In genomic region chr10:127488856-127489255, GRCm38 (mm10) we compare ENCODE assay signal across 30 mouse cellular contexts. TPM values are rescaled to one million over a fixed set of nuclear protein-coding genes. Genes with fewer than 3 reads are reported as not detected.
A peak's percentile ranks its signal among the peaks of the same experiment; 100 is the strongest.
DNase-seq lines count a peak whose midpoint lies in the region; ATAC-seq and TF ChIP-seq lines count a peak whose summit lies in the region.
"Had no signal": no experiment of that assay in that cellular context is flagged by ENCODE, and none has a peak within 500 bp of the region (broad histone marks: within the 10 kb centered on the region; RNA-seq: fewer than 3 reads in every experiment).

No protein-coding gene starts in this region.

- no peak overlapping the region for H3K4me2 ChIP-seq in hindbrain, embryonic 13.5 days
- no peak overlapping the region for H3K4me2 ChIP-seq in hindbrain, postnatal 0 days (ENCODE audit: low read depth, low read length)
- no peak overlapping the region for H3K4me2 ChIP-seq in kidney, embryonic 16.5 days (replicated peaks; ENCODE audit: low read depth, low read length)
- no peak overlapping the region for H3K4me2 ChIP-seq in neural tube, embryonic 15.5 days
- H3K4me2 ChIP-seq: embryonic facial prominence, embryonic 13.5 days; heart, embryonic 12.5 days; heart, embryonic 15.5 days; intestine, embryonic 15.5 days had no signal

- TF ChIP-seq CTCF in hindbrain, postnatal 0 days (IDR thresholded peaks at IDR 0.05; ENCODE audit: low read depth) = no peak

- H3K9ac ChIP-seq in hindbrain, embryonic 13.5 days = no peak overlapping the region
- H3K9ac ChIP-seq in hindbrain, postnatal 0 days (replicated peaks; ENCODE audit: low read length) = no peak overlapping the region
- H3K9ac ChIP-seq in kidney, embryonic 16.5 days (replicated peaks; ENCODE audit: low read length) = 0 out of 2 replicates have a peak overlapping the region, but pooled peaks have one; percentile 11
- H3K9ac ChIP-seq in neural tube, embryonic 15.5 days (replicated peaks) = 0 out of 2 replicates have a peak overlapping the region, but pooled peaks have one; percentile 7
- H3K9ac ChIP-seq: embryonic facial prominence, embryonic 13.5 days; forebrain, postnatal 0 days; heart, embryonic 12.5 days; heart, embryonic 15.5 days; intestine, embryonic 15.5 days had no signal

- peak overlapping the region; percentile 81; the same call in 1 of the 2 replicates for H3K27ac ChIP-seq in hindbrain, embryonic 13.5 days
- H3K27ac ChIP-seq in hindbrain, postnatal 0 days = no peak overlapping the region
- no peak overlapping the region for H3K27ac ChIP-seq in kidney, embryonic 16.5 days (ENCODE audit: low read length)
- no peak overlapping the region; the same call in 1 of the 2 replicates for H3K27ac ChIP-seq in neural tube, embryonic 15.5 days (replicated peaks)
- H3K27ac ChIP-seq: embryonic facial prominence, embryonic 10.5 days; embryonic facial prominence, embryonic 13.5 days; heart, embryonic 15.5 days; intestine, embryonic 15.5 days had no signal

- ATAC-seq in hindbrain, embryonic 13.5 days (ENCODE audit: low FRiP score) = no peak
- no peak for ATAC-seq in hindbrain, postnatal 0 days
- ATAC-seq in kidney, embryonic 16.5 days (ENCODE audit: low FRiP score, low TSS enrichment) = no peak
- ATAC-seq in neural tube, embryonic 15.5 days (ENCODE audit: low FRiP score) = no peak
- no peak for ATAC-seq in erythroblast, adult 5-6 weeks (replicated peaks; ENCODE audit: low FRiP score, poor library complexity, severe bottlenecking)
- ATAC-seq: CD4-positive, CD25-positive, alpha-beta regulatory T cell, adult 4 months; forebrain, embryonic 14.5 days; forebrain, postnatal 0 days; intestine, embryonic 15.5 days had no signal

- H3K9me3 ChIP-seq in hindbrain, embryonic 13.5 days = no peaks in the 10 kb centered on the region
- no peaks in the 10 kb centered on the region for H3K9me3 ChIP-seq in hindbrain, postnatal 0 days (ENCODE audit: low read length)
- H3K9me3 ChIP-seq in kidney, embryonic 16.5 days (ENCODE audit: low read length) = no peaks in the 10 kb centered on the region
- H3K9me3 ChIP-seq in neural tube, embryonic 15.5 days (replicated peaks) = no peaks in the 10 kb centered on the region
- H3K9me3 ChIP-seq: embryonic facial prominence, embryonic 10.5 days; embryonic facial prominence, embryonic 13.5 days; heart, embryonic 12.5 days; heart, embryonic 15.5 days; intestine, embryonic 15.5 days had no signal

- peaks cover 71% of the 10 kb centered on the region for H3K36me3 ChIP-seq in hindbrain, embryonic 13.5 days
- H3K36me3 ChIP-seq in hindbrain, postnatal 0 days (ENCODE audit: insufficient read depth, low read length) = peaks cover 35% of the 10 kb centered on the region
- peaks cover 56% of the 10 kb centered on the region for H3K36me3 ChIP-seq in kidney, embryonic 16.5 days (ENCODE audit: insufficient read depth, low read length)
- peaks cover 66% of the 10 kb centered on the region for H3K36me3 ChIP-seq in neural tube, embryonic 15.5 days

- WGBS in hindbrain, embryonic 13.5 days = 87% methylated on average over 7 of the region's 7 CpGs
- 72% methylated on average over 7 of the region's 7 CpGs for WGBS in hindbrain, postnatal 0 days
- WGBS in kidney, embryonic 16.5 days = 77% methylated on average over 7 of the region's 7 CpGs
- 75% methylated on average over 7 of the region's 7 CpGs for WGBS in neural tube, embryonic 15.5 days

- no peaks in the 10 kb centered on the region for H3K27me3 ChIP-seq in hindbrain, embryonic 13.5 days
- H3K27me3 ChIP-seq in hindbrain, postnatal 0 days (ENCODE audit: insufficient read depth, low read length) = no peaks in the 10 kb centered on the region
- no peaks in the 10 kb centered on the region for H3K27me3 ChIP-seq in kidney, embryonic 16.5 days (ENCODE audit: insufficient read depth, low read length)
- H3K27me3 ChIP-seq in neural tube, embryonic 15.5 days (replicated peaks) = no peaks in the 10 kb centered on the region
- H3K27me3 ChIP-seq: embryonic facial prominence, embryonic 13.5 days; heart, embryonic 12.5 days; heart, embryonic 15.5 days; intestine, embryonic 15.5 days had no signal

- no peak overlapping the region for H3K4me3 ChIP-seq in hindbrain, embryonic 13.5 days
- no peak overlapping the region for H3K4me3 ChIP-seq in hindbrain, postnatal 0 days (ENCODE audit: low read length)
- H3K4me3 ChIP-seq in kidney, embryonic 16.5 days (ENCODE audit: low read length) = no peak overlapping the region
- H3K4me3 ChIP-seq in neural tube, embryonic 15.5 days (replicated peaks) = no peak overlapping the region
- H3K4me3 ChIP-seq: embryonic facial prominence, embryonic 10.5 days; embryonic facial prominence, embryonic 13.5 days; heart, embryonic 12.5 days; heart, embryonic 15.5 days; intestine, embryonic 15.5 days had no signal

- peaks cover 43% of the 10 kb centered on the region for H3K4me1 ChIP-seq in hindbrain, embryonic 13.5 days (replicated peaks)
- 0 out of 2 replicates have a peak, but pooled peaks cover 3% of the 10 kb centered on the region for H3K4me1 ChIP-seq in hindbrain, postnatal 0 days (ENCODE audit: insufficient read depth, low read length)
- 0 out of 2 replicates have a peak, but pooled peaks cover 3% of the 10 kb centered on the region for H3K4me1 ChIP-seq in kidney, embryonic 16.5 days (ENCODE audit: insufficient read depth, low read length)
- peaks cover 33% of the 10 kb centered on the region for H3K4me1 ChIP-seq in neural tube, embryonic 15.5 days
- H3K4me1 ChIP-seq: heart, embryonic 12.5 days; heart, embryonic 15.5 days; intestine, embryonic 15.5 days had no signal

- no peak for DNase-seq in hindbrain, postnatal 0 days (ENCODE audit: low spot score)
- DNase-seq in kidney, adult 8-10 months = no peak
- DNase-seq in fat pad, adult 2 months (ENCODE audit: extremely low read depth, low read depth, low spot score) = peak; percentile 91
- DNase-seq: adrenal gland, adult 8-10 months; adrenal gland, postnatal 25 days; cerebellum, adult 11-12 months; cerebellum, adult 8-10 months; cerebellum, postnatal 10 days; cerebellum, postnatal 36 days; embryo, embryonic 11 days; forebrain, postnatal 0 days; gastrocnemius, postnatal 36 days; heart, adult 11 months; heart, postnatal 14 days; heart, postnatal 4 days; kidney, adult 11 months; kidney, adult 9 months had no signal

RNA-seq across cellular contexts. Expression of gene Stac3, which starts 12.6 kb away (rescaled TPM):
- 2.5 TPM in 2 replicates for polyA plus RNA-seq in hindbrain, embryonic 13.5 days (2015; fragmentation: Nextera tagmentation; extraction: Ambion mirVana)
- total RNA-seq in hindbrain, postnatal 0 days (2014; rRNA removed) = 0.68 and 3.7 TPM in 2 replicates
- polyA plus RNA-seq in hindbrain, postnatal 0 days (2015; fragmentation: Nextera tagmentation; extraction: Ambion mirVana) = 1.4 and 1.7 TPM in 2 replicates
- 0.85 and 1.9 TPM in 2 replicates for polyA plus RNA-seq in kidney, embryonic 16.5 days (2015; fragmentation: Nextera tagmentation; extraction: Ambion mirVana)
- polyA plus RNA-seq in neural tube, embryonic 15.5 days (2015; fragmentation: Nextera tagmentation; extraction: Ambion mirVana) = 1.9 and 2.9 TPM in 2 replicates
- not detected in 2 replicates for total RNA-seq in erythroblast, adult 5-6 weeks (2015; ENCODE audit: low replicate concordance)
- total RNA-seq in erythroblast, adult 5-6 weeks (2017; ENCODE audit: low replicate concordance) = not detected in 2 replicates
- total RNA-seq: MEL had no signal
- polyA plus RNA-seq: forebrain, embryonic 11.5 days had no signal

RNA-seq across cellular contexts. Expression of gene Ndufa4l2, which starts 25.9 kb away (rescaled TPM):
- 13.4 and 15.5 TPM in 2 replicates for polyA plus RNA-seq in hindbrain, embryonic 13.5 days (2015; fragmentation: Nextera tagmentation; extraction: Ambion mirVana)
- total RNA-seq in hindbrain, postnatal 0 days (2014; rRNA removed) = 11.0 and 21.9 TPM in 2 replicates
- 16.7 and 17.4 TPM in 2 replicates for polyA plus RNA-seq in hindbrain, postnatal 0 days (2015; fragmentation: Nextera tagmentation; extraction: Ambion mirVana)
- polyA plus RNA-seq in kidney, embryonic 16.5 days (2015; fragmentation: Nextera tagmentation; extraction: Ambion mirVana) = 74.4 and 77.3 TPM in 2 replicates
- polyA plus RNA-seq in neural tube, embryonic 15.5 days (2015; fragmentation: Nextera tagmentation; extraction: Ambion mirVana) = 17.8 and 22.5 TPM in 2 replicates
- not detected in 2 replicates for total RNA-seq in erythroblast, adult 5-6 weeks (2015; ENCODE audit: low replicate concordance)
- total RNA-seq in erythroblast, adult 5-6 weeks (2017; ENCODE audit: low replicate concordance) = not detected in 2 replicates
- polyA plus RNA-seq: CD4-positive, CD25-positive, alpha-beta regulatory T cell, adult 4 months had no signal

RNA-seq across cellular contexts. Expression of gene Shmt2, which starts 33.4 kb away (rescaled TPM):
- polyA plus RNA-seq in hindbrain, embryonic 13.5 days (2015; fragmentation: Nextera tagmentation; extraction: Ambion mirVana) = 52.7 and 57.5 TPM in 2 replicates
- 66.1 and 91.1 TPM in 2 replicates for total RNA-seq in hindbrain, postnatal 0 days (2014; rRNA removed)
- polyA plus RNA-seq in hindbrain, postnatal 0 days (2015; fragmentation: Nextera tagmentation; extraction: Ambion mirVana) = 49.7 and 49.9 TPM in 2 replicates
- 119 and 123 TPM in 2 replicates for polyA plus RNA-seq in kidney, embryonic 16.5 days (2015; fragmentation: Nextera tagmentation; extraction: Ambion mirVana)
- 50.4 and 69.9 TPM in 2 replicates for polyA plus RNA-seq in neural tube, embryonic 15.5 days (2015; fragmentation: Nextera tagmentation; extraction: Ambion mirVana)
- total RNA-seq in erythroblast, adult 5-6 weeks (2015; ENCODE audit: low replicate concordance) = 17.9 and 19.9 TPM in 2 replicates
- 12.3 and 18.3 TPM in 2 replicates for total RNA-seq in erythroblast, adult 5-6 weeks (2017; ENCODE audit: low replicate concordance)

RNA-seq across cellular contexts. Expression of gene Nxph4, which starts 45.5 kb away (rescaled TPM):
- 139 and 176 TPM in 2 replicates for polyA plus RNA-seq in hindbrain, embryonic 13.5 days (2015; fragmentation: Nextera tagmentation; extraction: Ambion mirVana)
- total RNA-seq in hindbrain, postnatal 0 days (2014; rRNA removed) = 26.0 and 33.5 TPM in 2 replicates
- 134 and 146 TPM in 2 replicates for polyA plus RNA-seq in hindbrain, postnatal 0 days (2015; fragmentation: Nextera tagmentation; extraction: Ambion mirVana)
- polyA plus RNA-seq in kidney, embryonic 16.5 days (2015; fragmentation: Nextera tagmentation; extraction: Ambion mirVana) = 1.8 and 2.3 TPM in 2 replicates
- 80.4 and 102 TPM in 2 replicates for polyA plus RNA-seq in neural tube, embryonic 15.5 days (2015; fragmentation: Nextera tagmentation; extraction: Ambion mirVana)
- not detected in 2 replicates for total RNA-seq in erythroblast, adult 5-6 weeks (2015; ENCODE audit: low replicate concordance)
- total RNA-seq in erythroblast, adult 5-6 weeks (2017; ENCODE audit: low replicate concordance) = not detected in 2 replicates
- total RNA-seq: MEL had no signal
- polyA plus RNA-seq: CD4-positive, CD25-positive, alpha-beta regulatory T cell, adult 4 months had no signal

Comparison
In these comparisons a context has a peak if more than half of its experiments do, and no peak if none do; other contexts are left out.
1. H3K9ac ChIP-seq: peak in kidney, embryonic 16.5 days (single experiment) and neural tube, embryonic 15.5 days (single experiment); none in hindbrain, embryonic 13.5 days (single experiment) and hindbrain, postnatal 0 days (single experiment).